Mouse (Mus musculus) layer of hippocampus, adult 18-20 months (tissue): Measurements from ENCODE around the gene Eps8. TPM values are rescaled to one million over a fixed set of nuclear protein-coding genes. Genes with fewer than 3 reads are reported as not detected.

Experiments
- DNase-seq, 2 experiments: peaks; one replicate each; pipeline ENCODE4 v3.0.0; 2022; ENCODE audit warnings: low spot score in 2 of 2
- total RNA-seq, 2 experiments: library from RNA; stranded (reverse); gene quantifications; 2 replicates each; pipeline ENCODE4 v1.2.3; 2021

Gene Eps8
- total RNA-seq, 2 experiments from 2014 or later: 38.8 to 42.1 TPM

GRCm38 (mm10) chr6:137437486-137437885 is 217.2 kb downstream of the Eps8 start:
- DNase-seq: no peak

- DNase-seq: no peak
Measured at GRCm38 (mm10) chr6:137433521-137434137, 221.0 kb downstream of the Eps8 start.

Other genes with a start within 250 kb of the Eps8 start
- 100 to 1,000 TPM; 117 to 119 TPM for gene Strap, start 80.2 kb upstream of the Eps8 start, total RNA-seq
- gene Dera, start 99.7 kb upstream of the Eps8 start, total RNA-seq: 1 to 10 TPM; 3.0 to 4.8 TPM